Mouse (Mus musculus): ENCODE measurements around the gene Mapk12.

Mapk12 gene

GRCm38 (mm10) chr15:89140659-89141252 is at the start of gene Mapk12:
Mapk12 (minus strand) TSS chr15:89140703.
- DNase-seq (ENCODE audit: low spot score), result peak; percentile 76

GRCm38 (mm10) chr15:89184937-89185227 is 44.4 kb upstream of the Mapk12 start:
- no peak for DNase-seq (ENCODE audit: low spot score)

DNA sequence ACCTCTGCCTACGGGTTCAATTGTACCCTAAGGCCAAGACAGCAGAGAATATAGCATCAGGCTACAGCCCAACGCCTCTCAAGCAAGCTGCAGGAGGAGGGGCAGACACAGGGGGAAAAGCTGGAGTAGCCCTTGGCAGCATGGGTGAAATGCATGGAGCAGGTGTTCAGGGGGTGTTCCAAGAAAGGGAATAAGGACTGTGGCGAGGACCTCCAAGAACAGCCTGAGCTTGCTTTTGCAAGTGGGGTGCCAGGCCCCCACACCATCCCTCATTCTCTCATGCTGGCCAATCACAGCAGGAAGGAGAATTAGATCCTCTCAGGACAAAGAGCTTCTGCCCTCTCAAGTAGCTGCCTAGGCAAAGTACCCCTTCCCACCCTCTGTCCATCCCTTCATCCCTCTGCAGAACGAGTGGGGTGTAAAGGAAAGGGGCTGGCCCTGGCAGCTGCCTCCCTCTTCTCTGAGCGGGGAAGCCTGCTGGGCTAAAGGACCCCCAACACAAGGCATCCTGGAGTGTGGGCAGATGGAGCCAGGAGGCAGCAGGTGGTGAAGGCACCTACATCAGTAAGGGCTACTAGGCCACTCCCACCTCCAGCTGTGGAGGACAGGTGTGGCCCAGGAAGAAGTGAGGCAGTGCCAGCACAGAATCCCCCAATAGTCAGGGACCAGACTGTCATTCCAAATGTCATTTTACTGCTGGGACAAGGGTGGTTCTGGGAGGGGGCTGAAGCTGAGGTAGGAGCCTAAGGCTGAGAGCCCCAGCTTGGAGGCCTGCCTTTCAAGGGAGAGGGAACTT is 43.8 kb upstream of the Mapk12 start:
- DNase-seq (ENCODE audit: low spot score), result no peak

DNA sequence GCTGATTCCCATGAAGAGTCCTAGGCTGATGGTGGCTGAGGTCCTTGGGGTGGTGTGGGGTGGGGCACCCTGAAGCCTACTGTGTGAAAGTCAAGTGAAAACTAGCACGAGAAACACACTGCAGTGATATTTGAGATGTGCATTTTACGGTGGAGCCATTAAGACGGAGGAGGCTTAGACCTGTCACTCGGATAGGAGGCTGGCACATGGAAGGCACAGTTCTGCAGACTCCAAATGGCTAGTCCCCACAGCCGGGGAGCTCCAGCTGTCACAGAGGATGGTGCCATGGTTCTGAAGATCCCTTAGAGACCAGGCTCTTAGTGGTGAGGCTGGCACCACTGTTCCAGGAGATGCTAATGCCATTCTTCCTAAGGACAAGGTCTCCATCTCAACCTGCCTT is 42.3 kb upstream of the Mapk12 start:
- no peak for DNase-seq (ENCODE audit: low spot score)

- DNase-seq (ENCODE audit: low spot score), result no peak
Measured at GRCm38 (mm10) chr15:89182328-89182741, 41.8 kb upstream of the Mapk12 start.

DNA sequence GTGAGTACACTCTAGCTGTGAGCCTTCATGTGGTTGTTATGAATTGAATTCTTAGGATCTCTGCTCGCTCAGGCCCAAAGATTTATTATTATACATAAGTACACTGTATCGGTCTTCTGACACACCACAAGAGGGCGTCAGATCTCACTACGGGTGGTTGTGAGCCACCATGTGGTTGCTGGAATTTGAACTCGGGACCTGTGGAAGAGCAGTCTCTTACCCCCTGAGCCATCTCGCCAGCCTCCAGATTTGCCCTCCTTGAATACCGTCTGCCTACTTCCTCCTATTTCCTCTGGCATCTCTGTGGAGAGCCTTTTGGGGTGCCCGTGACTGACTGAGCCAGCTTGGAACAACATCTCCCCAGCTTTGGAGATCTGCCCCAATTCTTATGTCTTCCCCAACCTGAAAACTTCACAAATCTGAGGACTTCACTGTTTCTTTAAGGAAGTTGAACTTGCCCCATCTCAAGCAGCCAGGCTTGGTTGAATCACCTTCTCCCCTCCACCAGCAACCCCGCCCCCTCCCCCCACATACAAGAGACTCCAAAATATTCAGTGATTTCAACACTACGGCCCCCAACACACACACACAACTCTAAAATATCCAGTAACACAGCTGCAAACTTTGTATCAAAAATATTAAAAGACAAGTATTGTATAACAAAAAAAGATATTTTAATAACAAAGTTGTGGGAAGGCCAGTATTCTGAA is 41.2 kb upstream of the Mapk12 start:
- DNase-seq (ENCODE audit: low spot score), result no peak

- DNase-seq (ENCODE audit: low spot score), result peak; percentile 79
Measured at GRCm38 (mm10) chr15:89180571-89181229, 40.2 kb upstream of the Mapk12 start, which contains the start of gene Plxnb2. Plxnb2 (minus strand) TSS chr15:89180788.

DNA sequence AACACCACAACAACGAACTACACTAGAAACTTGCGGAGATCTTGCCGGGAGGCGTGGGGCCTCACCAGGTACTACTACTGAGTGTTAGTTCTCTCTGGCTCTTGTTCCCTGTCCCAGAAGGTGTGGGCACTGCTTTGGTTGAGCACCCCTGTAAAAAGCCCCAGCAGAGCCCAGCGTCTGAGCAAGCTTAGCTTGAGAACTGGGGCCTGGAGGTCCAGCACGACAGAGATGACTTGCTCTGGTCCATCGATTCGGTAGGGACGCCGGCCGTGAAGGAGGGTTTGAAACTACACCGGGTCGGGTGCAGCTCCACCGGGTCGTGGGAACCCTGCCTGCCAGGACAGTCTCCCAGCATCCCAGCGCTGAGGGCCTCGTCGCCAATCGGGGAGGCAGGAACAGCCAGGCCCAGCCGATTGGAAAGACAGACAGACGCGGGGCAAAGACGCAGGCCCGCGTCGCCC is 39.6 kb upstream of the Mapk12 start:
- no peak for DNase-seq (ENCODE audit: low spot score)

GRCm38 (mm10) chr15:89179630-89179964 is 39.1 kb upstream of the Mapk12 start:
- no peak for DNase-seq (ENCODE audit: low spot score)

DNA sequence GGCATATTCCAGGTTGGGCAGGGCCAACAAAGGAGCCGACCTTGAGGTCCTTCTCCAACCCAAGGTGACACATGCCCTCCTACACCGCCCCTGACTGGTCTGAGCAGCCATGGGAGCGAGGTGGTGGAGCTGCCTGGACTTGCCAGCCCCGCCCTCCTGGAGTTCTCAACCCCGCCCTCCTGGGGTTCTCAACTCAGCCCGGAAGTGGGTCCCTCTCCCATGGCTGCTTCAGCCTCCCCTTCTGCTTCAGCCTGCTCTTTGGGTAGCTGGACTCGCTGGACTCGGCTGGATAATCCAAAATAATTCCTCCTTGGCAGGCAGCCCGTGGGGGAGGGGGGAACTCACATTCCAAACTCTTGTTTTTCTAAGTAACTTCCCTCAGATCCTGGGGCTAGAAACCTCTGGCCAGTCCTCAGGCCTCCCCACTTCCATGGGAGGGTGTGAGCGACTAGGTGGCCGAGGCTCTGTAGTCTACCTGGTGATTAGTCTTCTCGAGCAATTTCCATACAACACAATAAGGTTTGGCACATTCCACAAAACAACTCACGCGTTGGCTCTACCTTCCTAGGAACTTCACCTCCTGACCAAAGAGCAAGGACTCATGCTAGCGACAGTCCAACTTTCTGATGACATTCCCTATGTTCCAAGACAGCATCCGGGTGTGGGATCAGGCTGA is 38.6 kb upstream of the Mapk12 start:
- peak; percentile 87 for DNase-seq (ENCODE audit: low spot score)

DNA sequence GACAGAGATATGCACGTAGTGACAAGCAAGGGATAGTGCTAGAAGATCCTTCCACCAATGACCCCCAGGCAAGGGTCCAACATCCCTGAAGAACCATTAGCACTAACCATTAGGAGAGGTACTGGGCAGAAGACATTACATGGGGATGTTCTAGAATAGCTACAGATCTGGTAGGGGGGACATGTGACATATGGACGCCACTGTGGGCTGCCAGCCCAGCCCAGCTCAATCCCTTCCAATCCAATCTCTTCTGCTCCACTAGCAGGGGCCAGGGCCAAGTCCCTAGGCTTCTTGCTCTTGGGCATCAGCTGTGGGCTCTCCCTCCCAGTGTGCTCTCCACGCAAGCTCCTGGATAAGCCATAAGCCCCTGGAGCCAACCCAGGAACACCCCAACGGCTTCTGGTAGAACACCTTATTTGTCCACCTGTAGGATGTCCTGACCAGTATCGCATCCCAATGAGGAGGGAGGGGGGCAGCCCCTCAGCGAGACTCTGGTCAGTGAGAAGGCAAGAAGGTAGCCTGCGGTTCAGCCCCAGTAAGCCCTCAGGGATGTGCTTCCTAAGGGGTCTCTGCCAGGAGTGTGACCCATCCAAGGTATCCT is 37.9 kb upstream of the Mapk12 start:
- no peak for DNase-seq (ENCODE audit: low spot score)

DNA sequence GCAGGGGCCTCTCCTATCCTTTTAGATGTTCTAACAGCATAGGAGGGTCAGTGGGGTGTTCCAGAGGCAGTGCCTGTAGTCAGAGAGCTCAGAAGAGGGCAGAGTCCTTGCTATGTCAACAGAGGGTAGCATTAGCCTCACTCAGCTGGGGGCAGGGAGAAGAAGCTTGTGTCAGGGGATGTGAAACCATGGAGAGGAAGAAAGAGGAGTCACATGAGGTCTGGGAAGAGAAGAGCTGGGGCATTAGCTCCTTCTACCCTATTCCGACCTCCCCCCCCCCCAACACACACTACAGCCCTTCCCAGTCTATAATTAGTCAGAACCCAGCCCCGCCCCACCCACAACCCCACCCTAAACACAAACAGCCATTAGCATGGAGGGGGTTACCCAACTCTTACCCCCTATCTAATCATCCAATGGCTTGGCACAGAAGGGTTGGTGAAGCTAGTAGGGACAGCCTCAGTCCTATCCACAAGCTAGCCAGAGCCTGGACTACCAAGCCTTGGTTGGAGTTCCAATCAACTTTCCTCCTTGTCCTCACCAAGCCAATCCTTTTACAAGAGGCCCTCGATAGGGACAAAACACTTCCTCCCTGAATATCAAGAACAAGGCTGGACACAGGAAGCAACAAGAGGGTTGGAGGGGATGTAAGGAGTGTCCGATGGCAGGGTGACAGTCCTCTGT is 37.2 kb upstream of the Mapk12 start:
- DNase-seq (ENCODE audit: low spot score), result no peak

- DNase-seq (ENCODE audit: low spot score), result peak; percentile 92
Measured at GRCm38 (mm10) chr15:89177121-89177520, 36.6 kb upstream of the Mapk12 start.

GRCm38 (mm10) chr15:89175411-89176155 is 35.1 kb upstream of the Mapk12 start:
- no peak for DNase-seq (ENCODE audit: low spot score)

- no peak for DNase-seq (ENCODE audit: low spot score)
Measured at GRCm38 (mm10) chr15:89174889-89175339, 34.4 kb upstream of the Mapk12 start.

- DNase-seq (ENCODE audit: low spot score), result peak; percentile 75
Measured at GRCm38 (mm10) chr15:89173906-89174214, 33.4 kb upstream of the Mapk12 start.

DNA sequence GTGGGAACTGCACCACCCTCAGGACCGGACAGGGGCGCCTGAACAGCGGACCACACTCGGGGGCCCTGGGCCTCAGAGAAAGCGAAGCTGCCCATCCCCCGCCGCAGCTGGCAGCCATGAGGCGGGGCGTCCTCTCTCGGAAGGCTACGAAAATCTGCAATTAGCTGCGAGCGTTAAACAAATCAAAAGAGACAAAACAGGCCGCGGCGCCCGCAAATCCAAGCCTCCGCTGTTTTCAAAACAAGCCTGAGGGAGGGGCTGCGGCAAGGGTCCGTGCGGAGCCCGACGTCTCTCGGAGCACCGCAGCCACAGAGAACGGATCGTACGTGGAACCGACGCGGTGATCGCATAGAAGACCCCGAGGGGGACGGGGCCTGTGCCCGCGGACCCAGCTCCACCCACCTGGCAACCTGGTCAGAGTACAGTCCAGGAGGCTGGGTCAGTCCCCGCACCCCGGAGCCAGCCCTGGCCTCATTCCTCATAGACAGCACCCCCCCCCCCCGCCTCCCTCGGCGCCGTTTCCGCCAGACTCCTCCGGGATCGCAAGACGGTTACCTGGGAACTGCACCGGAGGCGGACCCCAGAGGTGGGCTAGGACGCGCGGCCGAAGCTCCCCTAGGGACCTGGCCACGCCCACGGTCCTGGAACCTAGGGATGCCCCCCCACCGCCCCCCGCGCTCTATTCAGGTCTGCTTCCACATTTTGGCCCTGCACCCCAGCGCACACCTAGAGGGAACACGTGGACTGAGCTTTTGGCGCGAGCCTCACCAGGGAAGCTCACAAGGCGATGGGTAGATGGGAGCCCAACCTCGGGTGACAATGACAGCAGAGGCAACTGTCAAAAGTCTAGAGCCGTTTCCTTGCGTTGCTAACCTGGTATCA is 32.8 kb upstream of the Mapk12 start:
- DNase-seq (ENCODE audit: low spot score), result no peak

GRCm38 (mm10) chr15:89172276-89172935 is 31.9 kb upstream of the Mapk12 start:
- no peak for DNase-seq (ENCODE audit: low spot score)

- DNase-seq (ENCODE audit: low spot score), result no peak
Measured at GRCm38 (mm10) chr15:89171526-89172051, 31.1 kb upstream of the Mapk12 start.
